Mouse (Mus musculus) heart, adult 8-10 months (tissue): ENCODE data around the gene Ola1. TPM values are rescaled to one million over a fixed set of nuclear protein-coding genes. Genes with fewer than 3 reads are reported as not detected.

Source experiments
- DNase-seq: peaks from one replicate; pipeline ENCODE4 v3.0.0; 2022; ENCODE audit warnings: low spot score
- total RNA-seq, 4 experiments: library from RNA; stranded (reverse); gene quantifications; 2 replicates each; pipeline ENCODE4 v1.2.4; 2022

The Ola1 gene
- total RNA-seq: 10 to 100 TPM; 38.0 to 41.7 (median 40.7) TPM

- no peak for DNase-seq
Observed at GRCm38 (mm10) chr2:73218913-73219312, at the start of gene Ola1. Gene Ola1, minus strand, starts transcription at chr2:73218924.

GRCm38 (mm10) chr2:73268281-73268680 is 49.6 kb upstream of the Ola1 start:
- no peak for DNase-seq

GRCm38 (mm10) chr2:73267818-73268217 is 49.1 kb upstream of the Ola1 start:
- no peak for DNase-seq

- no peak for DNase-seq
Observed at GRCm38 (mm10) chr2:73267231-73267630, 48.5 kb upstream of the Ola1 start.

GRCm38 (mm10) chr2:73266623-73267022 is 47.9 kb upstream of the Ola1 start:
- DNase-seq: no peak

- no peak for DNase-seq
Observed at GRCm38 (mm10) chr2:73266011-73266410, 47.3 kb upstream of the Ola1 start.

GRCm38 (mm10) chr2:73264611-73265195 is 46.0 kb upstream of the Ola1 start:
- DNase-seq: no peak

GRCm38 (mm10) chr2:73263794-73264610 is 45.3 kb upstream of the Ola1 start:
- DNase-seq: no peak

GRCm38 (mm10) chr2:73263172-73263765 is 44.5 kb upstream of the Ola1 start:
- no peak for DNase-seq

GRCm38 (mm10) chr2:73248701-73249100 is 30.0 kb upstream of the Ola1 start:
- DNase-seq: no peak

GRCm38 (mm10) chr2:73241299-73241698 is 22.6 kb upstream of the Ola1 start:
- DNase-seq: no peak

GRCm38 (mm10) chr2:73231081-73231480 is 12.4 kb upstream of the Ola1 start:
- DNase-seq: no peak

- peak; percentile 84 for DNase-seq
Observed at GRCm38 (mm10) chr2:73213871-73214659, 4.7 kb downstream of the Ola1 start.

GRCm38 (mm10) chr2:73213539-73213870 is 5.2 kb downstream of the Ola1 start:
- no peak for DNase-seq

GRCm38 (mm10) chr2:73204328-73204727 is 14.4 kb downstream of the Ola1 start:
- no peak for DNase-seq

- peak; percentile 41 for DNase-seq
Observed at GRCm38 (mm10) chr2:73188488-73188887, 30.2 kb downstream of the Ola1 start.

- DNase-seq: no peak
Observed at GRCm38 (mm10) chr2:73185185-73185584, 33.5 kb downstream of the Ola1 start.

- DNase-seq: no peak
Observed at GRCm38 (mm10) chr2:73169496-73169895, 49.2 kb downstream of the Ola1 start.

GRCm38 (mm10) chr2:73167126-73167525 is 51.6 kb downstream of the Ola1 start:
- peak; percentile 42 for DNase-seq

- no peak for DNase-seq
Observed at GRCm38 (mm10) chr2:73164666-73165065, 54.1 kb downstream of the Ola1 start.

GRCm38 (mm10) chr2:73160772-73161171 is 58.0 kb downstream of the Ola1 start:
- no peak for DNase-seq

- DNase-seq: no peak
Observed at GRCm38 (mm10) chr2:73157202-73157601, 61.5 kb downstream of the Ola1 start.
